In the genomic region with DNA sequence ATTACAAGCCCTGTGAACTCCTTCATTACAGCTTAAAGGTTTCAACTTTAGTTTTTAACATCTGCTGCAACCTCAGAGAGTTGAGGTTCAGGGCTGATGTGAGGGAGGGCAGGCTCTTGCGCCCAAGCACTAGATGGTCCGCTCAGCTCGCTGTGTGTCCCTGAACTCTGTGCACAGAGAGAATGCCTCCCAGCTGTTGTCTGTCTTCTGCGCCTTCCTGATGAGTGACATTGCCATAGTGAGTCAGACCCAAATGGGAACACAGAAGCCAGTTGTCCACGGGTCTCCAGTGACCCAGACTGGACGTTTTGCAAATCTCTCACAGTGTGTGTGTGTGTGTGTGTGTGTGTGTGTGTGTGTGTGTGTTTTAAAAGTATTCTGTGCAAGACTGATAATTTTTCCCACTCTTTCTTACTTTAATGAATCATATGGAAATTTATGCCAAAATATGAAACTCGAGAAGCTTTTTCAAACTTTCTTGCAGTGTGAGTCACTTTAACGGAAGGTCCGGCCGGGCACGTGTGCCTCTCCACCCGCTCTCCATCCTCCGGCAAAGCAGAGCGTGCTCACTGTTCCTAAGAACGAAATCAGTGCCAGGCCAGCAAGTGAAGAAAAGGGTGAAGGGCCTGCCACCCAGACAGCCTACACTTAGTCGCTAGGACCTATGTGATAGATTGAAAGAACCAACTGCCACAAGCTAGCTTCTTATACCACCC, we compare ENCODE assay signal across 9 mouse cellular contexts.
A peak's percentile ranks its signal among the peaks of the same experiment; 100 is the strongest.
DNase-seq lines count a peak whose midpoint lies in the region; ATAC-seq and TF ChIP-seq lines count a peak whose summit lies in the region.
"Had no signal": no experiment of that assay in that cellular context is flagged by ENCODE, and none has a peak within 500 bp of the region (broad histone marks: within the 10 kb centered on the region; RNA-seq: fewer than 3 reads in every experiment).

No protein-coding gene starts in this region.

- H3K27ac ChIP-seq in heart, embryonic 12.5 days (ENCODE audit: poor library complexity, severe bottlenecking): no peak overlapping the region
- peak overlapping the region; percentile 17; the same call in 1 of the 2 replicates for H3K27ac ChIP-seq in liver, postnatal 0 days (ENCODE audit: low read depth)
- H3K27ac ChIP-seq in thymus, adult 2 months (ENCODE audit: control insufficient read depth, insufficient read depth, low read length): no peak overlapping the region

- DNase-seq in adrenal gland, adult (ENCODE audit: inconsistent age in 2 of 2, low spot score in 1 of 2): peak; percentile 80 to 81
- no peak for DNase-seq in adrenal gland, postnatal 4 days (ENCODE audit: low spot score in 2 of 2)
- peak; percentile 56 for DNase-seq in adipocyte (ENCODE audit: low spot score)
- no peak for DNase-seq in liver, postnatal 0 days
- no peak for DNase-seq in right cerebral cortex, postnatal 4 days
- no peak for DNase-seq in thymus, adult 2 months
- no peak for DNase-seq in ovary, postnatal 14 days (ENCODE audit: low spot score)
- DNase-seq: gastrocnemius, postnatal 14 days had no signal

- peaks cover 67% of the 10 kb centered on the region for H3K4me1 ChIP-seq in heart, embryonic 12.5 days (replicated peaks)
- H3K4me1 ChIP-seq in liver, postnatal 0 days (ENCODE audit: insufficient read depth): peaks cover 19% of the 10 kb centered on the region
- no peaks in the 10 kb centered on the region for H3K4me1 ChIP-seq in thymus, adult 2 months (replicated peaks; ENCODE audit: control insufficient read depth, insufficient read depth, low read length)

- H3K4me3 ChIP-seq in heart, embryonic 12.5 days: no peak overlapping the region
- no peak overlapping the region for H3K4me3 ChIP-seq in liver, postnatal 0 days (ENCODE audit: low read depth, low read length)
- H3K4me3 ChIP-seq in thymus, adult 2 months (ENCODE audit: control insufficient read depth, insufficient read depth, low read length): no peak overlapping the region

- TF ChIP-seq CTCF in liver, postnatal 0 days (IDR thresholded peaks at IDR 0.05; ENCODE audit: low read depth): no peak
- TF ChIP-seq CTCF in thymus, adult 2 months (IDR thresholded peaks at IDR 0.05; ENCODE audit: borderline replicate concordance, control insufficient read depth, extremely low read depth, insufficient read depth, low read length, poor library complexity): no peak

- 70% methylated on average over 16 of the region's 16 CpGs for WGBS in heart, embryonic 12.5 days
- WGBS in liver, postnatal 0 days (ENCODE audit: insufficient replicate concordance): 78% methylated on average over 16 of the region's 16 CpGs
- WGBS in thymus, adult 2 months: 96% methylated on average over 16 of the region's 16 CpGs

- no peak for ATAC-seq in heart, embryonic 12.5 days (ENCODE audit: insufficient number of reproducible peaks, low FRiP score)
- ATAC-seq in liver, postnatal 0 days: peak; percentile 40; the same call in 1 of the 2 replicates

- no peak for TF ChIP-seq POLR2A in thymus, adult 2 months (IDR thresholded peaks at IDR 0.05; ENCODE audit: control insufficient read depth, extremely low read depth, insufficient read depth, low read length, poor library complexity)

- peak overlapping the region; percentile 7; the same call in 1 of the 2 replicates for H3K4me2 ChIP-seq in heart, embryonic 12.5 days
- H3K4me2 ChIP-seq in liver, postnatal 0 days (ENCODE audit: low read depth, low read length): peak overlapping the region; percentile 49; the same call in 1 of the 2 replicates

- H3K36me3 ChIP-seq in heart, embryonic 12.5 days: no peaks in the 10 kb centered on the region
- H3K36me3 ChIP-seq in liver, postnatal 0 days (replicated peaks; ENCODE audit: insufficient read depth, low read length): no peaks in the 10 kb centered on the region
- H3K36me3 ChIP-seq in thymus, adult 2 months (ENCODE audit: control insufficient read depth, insufficient read depth, low read length): no peaks in the 10 kb centered on the region

- H3K9ac ChIP-seq in heart, embryonic 12.5 days: no peak overlapping the region
- H3K9ac ChIP-seq in liver, postnatal 0 days (replicated peaks): no peak overlapping the region

- H3K9me3 ChIP-seq in heart, embryonic 12.5 days (replicated peaks): no peaks in the 10 kb centered on the region
- no peaks in the 10 kb centered on the region for H3K9me3 ChIP-seq in liver, postnatal 0 days (ENCODE audit: low read length)

- peaks cover 8% of the 10 kb centered on the region for H3K27me3 ChIP-seq in heart, embryonic 12.5 days (replicated peaks)
- H3K27me3 ChIP-seq in liver, postnatal 0 days (ENCODE audit: insufficient read depth, low read length): no peaks in the 10 kb centered on the region
- no peaks in the 10 kb centered on the region for H3K27me3 ChIP-seq in thymus, adult 2 months (ENCODE audit: control insufficient read depth, insufficient read depth, low read length)

- TF ChIP-seq EP300 in liver, postnatal 0 days (IDR thresholded peaks at IDR 0.05; ENCODE audit: low read depth): no peak

Comparison
In these comparisons a context has a peak if more than half of its experiments do, and no peak if none do; other contexts are left out.
1. DNase-seq: peak in adrenal gland, adult (2 of 2) and adipocyte (single experiment); none in adrenal gland, postnatal 4 days (0 of 2), liver, postnatal 0 days (single experiment), right cerebral cortex, postnatal 4 days (single experiment), thymus, adult 2 months (single experiment) and ovary, postnatal 14 days (single experiment).